Mouse (Mus musculus) spleen, adult 2 months (tissue): ENCODE data around the gene Eef1a1.

Source experiments
- CTCF ChIP-seq: fragments of 200-500 bp; IDR thresholded peaks from 2 replicates; pipeline ENCODE4 v1.5.1; 2011; ENCODE audit warnings: mild to moderate bottlenecking, inconsistent platforms; ENCODE audit not compliant: insufficient read depth, insufficient read length, insufficient replicate concordance; ENCODE audit errors: extremely low read depth
- POLR2A ChIP-seq: fragments of 200-500 bp; IDR thresholded peaks from 2 replicates; pipeline ENCODE4 v1.6.1; 2011; ENCODE audit warnings: low read depth, low read length, inconsistent platforms

DNA sequence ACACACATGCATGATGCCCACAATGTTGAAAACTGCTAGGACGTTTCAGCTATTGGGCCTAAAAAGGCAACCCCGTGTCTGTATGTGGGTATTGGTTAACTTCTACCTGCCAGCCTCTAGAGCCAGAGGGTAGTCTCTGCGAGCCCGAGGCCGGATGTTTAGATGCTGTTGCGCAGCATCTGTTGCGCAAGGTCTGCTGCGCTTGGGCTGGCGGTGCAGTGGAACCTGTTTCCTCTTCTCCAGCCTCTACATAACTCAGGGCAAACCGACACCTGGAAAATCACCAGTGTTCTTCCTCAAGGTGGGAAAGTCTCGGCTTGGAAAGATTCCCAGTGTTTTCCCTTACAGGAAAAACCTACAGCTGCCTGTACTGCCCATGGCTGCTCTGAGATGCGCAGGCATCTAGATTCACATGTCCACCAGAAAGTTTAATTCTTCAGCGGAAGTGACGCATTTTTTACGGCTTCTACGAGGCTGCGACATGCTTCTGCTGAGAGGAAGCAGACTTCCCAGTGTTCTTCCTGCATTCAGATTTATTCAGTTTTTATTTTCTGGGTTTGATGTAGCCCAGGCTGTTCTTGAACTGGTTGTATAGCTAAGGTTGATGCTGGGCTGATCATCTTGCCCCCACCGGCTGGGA is 44.5 kb upstream of the Eef1a1 start:
- TF ChIP-seq CTCF (no peak), POLR2A (no peak; the same call in 1 of the 2 replicates)
